Mouse (Mus musculus): ENCODE measurements around the gene Hey2.

GRCm38 (mm10) chr10:30787684-30788339 is 54.8 kb downstream of the Hey2 start:
- TF ChIP-seq POLR2A (IDR thresholded peaks at IDR 0.05; ENCODE audit: low read depth, low read length): no peak
- TF ChIP-seq CTCF (IDR thresholded peaks at IDR 0.05; ENCODE audit: extremely low read depth, insufficient read length, insufficient replicate concordance, low read depth, low read length): no peak

All from small intestine, adult 2 months (tissue).